Mouse (Mus musculus) heart, postnatal 10 days (tissue): ENCODE measurements around the gene Macc1. TPM values are rescaled to one million over a fixed set of nuclear protein-coding genes. Genes with fewer than 3 reads are reported as not detected.

ENCODE experiments used
- DNase-seq, 2 experiments: peaks; one replicate each; pipeline ENCODE4 v3.0.0; 2021
- intact Hi-C: fragments of 180-260 bp; cut with DNase I; formaldehyde crosslinking; loops from one replicate; pipeline ENCODE4 v1.15.1; 2025
- total RNA-seq, 2 experiments: library from RNA; stranded (reverse); gene quantifications; 2 replicates each; pipeline ENCODE4 v1.2.3; 2021

Macc1 gene
- total RNA-seq, 2 experiments from 2014 or later: not detected

GRCm38 (mm10) chr12:119386243-119386642, 72.2 kb downstream of the Macc1 start:
- DNase-seq: no peak

GRCm38 (mm10) chr12:119386650-119387049, 72.6 kb downstream of the Macc1 start:
- intact Hi-C loops: no loop called here
- DNase-seq: no peak

More at GRCm38 (mm10) chr12:119386243-119386642, 72.2 kb downstream of the Macc1 start:
- intact Hi-C loops: no loop called here

- no peak for DNase-seq
- intact Hi-C loops: no loop called here
Measured at GRCm38 (mm10) chr12:119387925-119388324, 73.9 kb downstream of the Macc1 start.

- intact Hi-C loops: no loop called here
Measured at GRCm38 (mm10) chr12:119390192-119390684, 76.2 kb downstream of the Macc1 start.

GRCm38 (mm10) chr12:119398046-119398659, 84.1 kb downstream of the Macc1 start:
- no peak for DNase-seq
- intact Hi-C loops: no loop called here

More at GRCm38 (mm10) chr12:119390192-119390684, 76.2 kb downstream of the Macc1 start:
- no peak for DNase-seq

- intact Hi-C loops: no loop called here
- no peak for DNase-seq
Measured at GRCm38 (mm10) chr12:119402273-119402672, 88.2 kb downstream of the Macc1 start.

GRCm38 (mm10) chr12:119402796-119403195, 88.7 kb downstream of the Macc1 start:
- intact Hi-C loops: no loop called here
- no peak for DNase-seq

GRCm38 (mm10) chr12:119404810-119405209, 90.7 kb downstream of the Macc1 start:
- DNase-seq: no peak
- intact Hi-C loops: no loop called here

GRCm38 (mm10) chr12:119410522-119410921, 96.5 kb downstream of the Macc1 start:
- DNase-seq: no peak
- intact Hi-C loops: no loop called here

GRCm38 (mm10) chr12:119410956-119411355, 96.9 kb downstream of the Macc1 start:
- intact Hi-C loops: no loop called here
- DNase-seq: no peak

- intact Hi-C loops: no loop called here
- DNase-seq: no peak
Measured at GRCm38 (mm10) chr12:119411982-119412381, 97.9 kb downstream of the Macc1 start.

GRCm38 (mm10) chr12:119415900-119416299, 101.8 kb downstream of the Macc1 start:
- no peak for DNase-seq
- intact Hi-C loops: no loop called here

- DNase-seq: no peak
- intact Hi-C loops: no loop called here
Measured at GRCm38 (mm10) chr12:119425749-119426148, 111.7 kb downstream of the Macc1 start.

- intact Hi-C loops: no loop called here
- DNase-seq: no peak
Measured at GRCm38 (mm10) chr12:119426182-119426886, 112.3 kb downstream of the Macc1 start.

GRCm38 (mm10) chr12:119426887-119427204, 112.8 kb downstream of the Macc1 start:
- DNase-seq: peak; percentile 51 to 54
- intact Hi-C loops: loop anchor here (1.0 kb wide), 1 partner anchor 554 kb away; no protein-coding TSS in a partner anchor

- DNase-seq: no peak
- intact Hi-C loops: no loop called here
Measured at GRCm38 (mm10) chr12:119440720-119441119, 126.7 kb downstream of the Macc1 start.

GRCm38 (mm10) chr12:119450116-119450515, 136.0 kb downstream of the Macc1 start:
- intact Hi-C loops: no loop called here
- DNase-seq: no peak

- intact Hi-C loops: no loop called here
- DNase-seq: no peak
Measured at GRCm38 (mm10) chr12:119451232-119451631, 137.2 kb downstream of the Macc1 start.

- no peak for DNase-seq
- intact Hi-C loops: no loop called here
Measured at GRCm38 (mm10) chr12:119454076-119454475, 140.0 kb downstream of the Macc1 start.

- intact Hi-C loops: no loop called here
- DNase-seq: no peak
Measured at GRCm38 (mm10) chr12:119464040-119464939, 150.2 kb downstream of the Macc1 start.

GRCm38 (mm10) chr12:119464940-119465245, 150.8 kb downstream of the Macc1 start:
- intact Hi-C loops: no loop called here
- DNase-seq: no peak
